Mouse (Mus musculus): Measurements from ENCODE around the gene Krt7. TPM values are rescaled to one million over a fixed set of nuclear protein-coding genes. Genes with fewer than 3 reads are reported as not detected.

Krt7 gene
- total RNA-seq, 1 experiment = 14.1 TPM

- Histone ChIP-seq H3K27ac (ENCODE audit: insufficient read depth, low read depth, low read length, poor library complexity, severe bottlenecking) (no peak overlapping the region), H3K4me1 (ENCODE audit: control insufficient read depth in 2 of 2, insufficient read depth in 2 of 2, low read length in 2 of 2, poor library complexity in 1 of 2) (peaks cover 8 to 9% of the 10 kb centered on the region in 2 experiments; a peak in 3 of 4 replicates), H3K36me3 (ENCODE audit: control insufficient read depth, insufficient read depth, low read length, poor library complexity, severe bottlenecking) (no peaks in the 10 kb centered on the region), H3K9ac (ENCODE audit: insufficient read depth, low read depth, low read length, poor library complexity, severe bottlenecking) (no peak overlapping the region), H3K4me3 (ENCODE audit: insufficient read depth in 1 of 2, low read depth in 1 of 2, low read length in 2 of 2, poor library complexity in 1 of 2, severe bottlenecking in 1 of 2) (no peak overlapping the region), H3K9me3 (ENCODE audit: control insufficient read depth, insufficient read depth, low read depth, low read length) (no peaks in the 10 kb centered on the region)
- DNase-seq (ENCODE audit: low read depth, low spot score) = no peak
- in situ Hi-C loops (cut with MboI; ENCODE audit: low sequenced_read_pairs in 2 of 2, unreplicated experiment in 2 of 2) = no loop called here
- TF ChIP-seq ZC3H11A (IDR thresholded peaks at IDR 0.05; ENCODE audit: borderline replicate concordance, low read depth, low read length) = no peak
- no peak for TF ChIP-seq CHD2 (IDR thresholded peaks at IDR 0.05; ENCODE audit: low read depth, low read length)
- no peak for TF ChIP-seq HCFC1 (IDR thresholded peaks at IDR 0.05; ENCODE audit: borderline replicate concordance, insufficient read depth, low read length)
- TF ChIP-seq MAFK (IDR thresholded peaks at IDR 0.05; ENCODE audit: insufficient read depth, low read depth, low read length) = no peak
- TF ChIP-seq ZNF384 (IDR thresholded peaks at IDR 0.05; ENCODE audit: low read depth, low read length) = no peak
These were observed 4.1 kb downstream of the Krt7 start for GRCm38 (mm10) chr15:101414807-101415565.

- Histone ChIP-seq H3K4me1 (ENCODE audit: control insufficient read depth in 2 of 2, insufficient read depth in 2 of 2, low read length in 2 of 2, poor library complexity in 1 of 2) (peaks cover 3 to 5% of the 10 kb centered on the region in 2 experiments; a peak in 2 of 4 replicates), H3K36me3 (ENCODE audit: control insufficient read depth, insufficient read depth, low read length, poor library complexity, severe bottlenecking) (no peaks in the 10 kb centered on the region), H3K27ac (ENCODE audit: insufficient read depth, low read depth, low read length, poor library complexity, severe bottlenecking) (no peak overlapping the region), H3K9ac (ENCODE audit: insufficient read depth, low read depth, low read length, poor library complexity, severe bottlenecking) (no peak overlapping the region), H3K9me3 (ENCODE audit: control insufficient read depth, insufficient read depth, low read depth, low read length) (no peaks in the 10 kb centered on the region), H3K4me3 (ENCODE audit: insufficient read depth in 1 of 2, low read depth in 1 of 2, low read length in 2 of 2, poor library complexity in 1 of 2, severe bottlenecking in 1 of 2) (no peak overlapping the region)
- no peak for DNase-seq (ENCODE audit: low read depth, low spot score)
- TF ChIP-seq HCFC1 (IDR thresholded peaks at IDR 0.05; ENCODE audit: borderline replicate concordance, insufficient read depth, low read length) (no peak), ZC3H11A (IDR thresholded peaks at IDR 0.05; ENCODE audit: borderline replicate concordance, low read depth, low read length) (no peak), MAFK (IDR thresholded peaks at IDR 0.05; ENCODE audit: insufficient read depth, low read depth, low read length) (no peak), CHD2 (IDR thresholded peaks at IDR 0.05; ENCODE audit: low read depth, low read length) (no peak), ZNF384 (IDR thresholded peaks at IDR 0.05; ENCODE audit: low read depth, low read length) (no peak)
- in situ Hi-C loops (cut with MboI; ENCODE audit: low sequenced_read_pairs in 2 of 2, unreplicated experiment in 2 of 2) = no loop called here
These were observed 8.1 kb downstream of the Krt7 start for GRCm38 (mm10) chr15:101418950-101419349.

- TF ChIP-seq ZC3H11A (IDR thresholded peaks at IDR 0.05; ENCODE audit: borderline replicate concordance, low read depth, low read length) = no peak
- no peak overlapping the region for H3K27ac ChIP-seq (ENCODE audit: insufficient read depth, low read depth, low read length, poor library complexity, severe bottlenecking)
- no peak overlapping the region for H3K9ac ChIP-seq (ENCODE audit: insufficient read depth, low read depth, low read length, poor library complexity, severe bottlenecking)
- DNase-seq (ENCODE audit: low read depth, low spot score) = no peak
- in situ Hi-C loops (cut with MboI; ENCODE audit: low sequenced_read_pairs in 2 of 2, unreplicated experiment in 2 of 2) = no loop called here
- H3K9me3 ChIP-seq (ENCODE audit: control insufficient read depth, insufficient read depth, low read depth, low read length) = no peaks in the 10 kb centered on the region
- no peaks in the 10 kb centered on the region for H3K36me3 ChIP-seq (ENCODE audit: control insufficient read depth, insufficient read depth, low read length, poor library complexity, severe bottlenecking)
- peaks cover 0 to 3% of the 10 kb centered on the region in 2 experiments; a peak in 1 of 4 replicates for H3K4me1 ChIP-seq (ENCODE audit: control insufficient read depth in 2 of 2, insufficient read depth in 2 of 2, low read length in 2 of 2, poor library complexity in 1 of 2)
- H3K4me3 ChIP-seq (ENCODE audit: insufficient read depth in 1 of 2, low read depth in 1 of 2, low read length in 2 of 2, poor library complexity in 1 of 2, severe bottlenecking in 1 of 2) = no peak overlapping the region
These were observed 10.1 kb downstream of the Krt7 start for GRCm38 (mm10) chr15:101420903-101421302.

DNA sequence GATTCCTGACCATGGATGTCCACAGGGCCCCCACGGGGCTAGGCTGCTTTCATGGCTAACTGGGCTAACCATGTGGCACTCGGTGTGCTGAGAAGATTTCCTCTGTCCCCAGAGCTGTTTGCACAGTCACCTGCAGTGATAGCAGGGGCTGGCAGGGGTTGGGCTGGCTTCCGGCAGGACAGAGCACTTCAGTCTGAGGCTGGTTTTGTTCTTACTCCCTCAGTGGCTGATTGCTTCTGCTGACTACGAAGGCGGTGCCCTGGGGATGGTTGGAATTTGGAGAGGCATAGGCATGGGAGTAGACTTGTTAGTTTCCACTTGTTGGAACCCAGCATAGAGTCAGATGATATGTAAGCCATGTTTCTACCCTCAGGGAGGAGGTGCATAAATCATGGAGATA is 14.1 kb downstream of the Krt7 start:
- no peaks in the 10 kb centered on the region for H3K36me3 ChIP-seq (ENCODE audit: control insufficient read depth, insufficient read depth, low read length, poor library complexity, severe bottlenecking)
- no peak overlapping the region for H3K9ac ChIP-seq (ENCODE audit: insufficient read depth, low read depth, low read length, poor library complexity, severe bottlenecking)
- H3K9me3 ChIP-seq (ENCODE audit: control insufficient read depth, insufficient read depth, low read depth, low read length) = no peaks in the 10 kb centered on the region
- H3K27ac ChIP-seq (ENCODE audit: insufficient read depth, low read depth, low read length, poor library complexity, severe bottlenecking) = no peak overlapping the region
- H3K4me1 ChIP-seq (ENCODE audit: control insufficient read depth in 2 of 2, insufficient read depth in 2 of 2, low read length in 2 of 2, poor library complexity in 1 of 2) = peaks cover 0 to 3% of the 10 kb centered on the region in 2 experiments; a peak in 1 of 4 replicates
- in situ Hi-C loops (cut with MboI; ENCODE audit: low sequenced_read_pairs in 2 of 2, unreplicated experiment in 2 of 2) = no loop called here
- H3K4me3 ChIP-seq (ENCODE audit: insufficient read depth in 1 of 2, low read depth in 1 of 2, low read length in 2 of 2, poor library complexity in 1 of 2, severe bottlenecking in 1 of 2) = no peak overlapping the region
- TF ChIP-seq ZNF384 (IDR thresholded peaks at IDR 0.05; ENCODE audit: low read depth, low read length) = no peak
- TF ChIP-seq HCFC1 (IDR thresholded peaks at IDR 0.05; ENCODE audit: borderline replicate concordance, insufficient read depth, low read length) = no peak
- no peak for TF ChIP-seq MAFK (IDR thresholded peaks at IDR 0.05; ENCODE audit: insufficient read depth, low read depth, low read length)
- no peak for TF ChIP-seq CHD2 (IDR thresholded peaks at IDR 0.05; ENCODE audit: low read depth, low read length)
- TF ChIP-seq ZC3H11A (IDR thresholded peaks at IDR 0.05; ENCODE audit: borderline replicate concordance, low read depth, low read length) = no peak
- DNase-seq (ENCODE audit: low read depth, low spot score) = no peak
